Mouse (Mus musculus) cortical plate, adult 2 months (tissue): Measurements from ENCODE around the gene Emg1. TPM values are rescaled to one million over a fixed set of nuclear protein-coding genes. Genes with fewer than 3 reads are reported as not detected.
A peak's percentile ranks its signal among the peaks of the same experiment; 100 is the strongest.

ENCODE experiments used
- H3K27ac ChIP-seq: fragments of 200-500 bp; 2 replicates; pipeline ENCODE4 v1.5.1; 2012; ENCODE audit warnings: low read length, control low read depth, inconsistent platforms; ENCODE audit not compliant: insufficient read depth
- H3K4me1 ChIP-seq: fragments of 200-500 bp; 2 replicates; pipeline ENCODE4 v1.6.1; 2011; ENCODE audit warnings: low read length; ENCODE audit not compliant: control insufficient read depth, insufficient read depth
- H3K4me3 ChIP-seq: fragments of 200-500 bp; 2 replicates; pipeline ENCODE4 v1.5.1; 2011; ENCODE audit warnings: mild to moderate bottlenecking, low read length, control low read depth; ENCODE audit not compliant: insufficient read depth
- CTCF ChIP-seq: fragments of 200-500 bp; IDR thresholded peaks from 2 replicates; pipeline ENCODE4 v1.5.1; 2011; ENCODE audit warnings: mild to moderate bottlenecking, control low read depth, low read length; ENCODE audit not compliant: insufficient read depth; ENCODE audit errors: extremely low read depth
- POLR2A ChIP-seq: fragments of 200-500 bp; IDR thresholded peaks from 2 replicates; pipeline ENCODE4 v1.6.1; 2011; ENCODE audit warnings: mild to moderate bottlenecking, low read length, control low read depth; ENCODE audit not compliant: insufficient read depth; ENCODE audit errors: extremely low read depth
- polyA plus RNA-seq: library from polyadenylated mRNA; depleted of rRNA; stranded (reverse); fragments of >200 nt; gene quantifications from 2 replicates; pipeline ENCODE4 v1.2.3, GENCODE M21; 2012

Emg1 gene
- polyA plus RNA-seq, 1 experiment: 57.3 TPM

- Histone ChIP-seq H3K27ac (no peak overlapping the region), H3K4me1 (peaks cover 4% of the 10 kb centered on the region; the same call in 1 of the 2 replicates), H3K4me3 (no peak overlapping the region)
- TF ChIP-seq CTCF (peak; percentile 52), POLR2A (no peak)
Measured at GRCm38 (mm10) chr6:124716864-124717490, 5.0 kb upstream of the Emg1 start.

GRCm38 (mm10) chr6:124712918-124713317, 940 bp upstream of the Emg1 start:
- peaks cover 4% of the 10 kb centered on the region; the same call in 1 of the 2 replicates for H3K4me1 ChIP-seq
- no peak for TF ChIP-seq CTCF
- no peak for TF ChIP-seq POLR2A
- H3K4me3 ChIP-seq: peak overlapping the region; percentile 68
- H3K27ac ChIP-seq: no peak overlapping the region

- H3K4me3 ChIP-seq: no peak overlapping the region
- peaks cover 4% of the 10 kb centered on the region; the same call in 1 of the 2 replicates for H3K4me1 ChIP-seq
- H3K27ac ChIP-seq: no peak overlapping the region
- TF ChIP-seq POLR2A (no peak), CTCF (no peak)
Measured at GRCm38 (mm10) chr6:124708289-124708889, 3.6 kb downstream of the Emg1 start.

GRCm38 (mm10) chr6:124706061-124706627, 5.8 kb downstream of the Emg1 start:
- H3K27ac ChIP-seq: no peak overlapping the region
- H3K4me1 ChIP-seq: peaks cover 1% of the 10 kb centered on the region; the same call in 1 of the 2 replicates
- TF ChIP-seq POLR2A (no peak), CTCF (no peak)
- H3K4me3 ChIP-seq: no peak overlapping the region

GRCm38 (mm10) chr6:124704417-124704816, 7.6 kb downstream of the Emg1 start:
- Histone ChIP-seq H3K27ac (no peak overlapping the region), H3K4me3 (no peak overlapping the region)
- no peak for TF ChIP-seq POLR2A
- no peak for TF ChIP-seq CTCF

GRCm38 (mm10) chr6:124703789-124704188, 8.2 kb downstream of the Emg1 start:
- TF ChIP-seq CTCF (no peak), POLR2A (no peak)
- H3K4me3 ChIP-seq: no peak overlapping the region
- no peak overlapping the region for H3K27ac ChIP-seq

More at GRCm38 (mm10) chr6:124704417-124704816, 7.6 kb downstream of the Emg1 start:
- peaks cover 4% of the 10 kb centered on the region for H3K4me1 ChIP-seq

GRCm38 (mm10) chr6:124702784-124703103, 9.2 kb downstream of the Emg1 start:
- TF ChIP-seq CTCF (peak; percentile 77), POLR2A (no peak)
- no peak overlapping the region for H3K27ac ChIP-seq
- H3K4me3 ChIP-seq: no peak overlapping the region

More at GRCm38 (mm10) chr6:124703789-124704188, 8.2 kb downstream of the Emg1 start:
- peaks cover 4% of the 10 kb centered on the region for H3K4me1 ChIP-seq

GRCm38 (mm10) chr6:124702102-124702783, 9.7 kb downstream of the Emg1 start:
- Histone ChIP-seq H3K4me3 (no peak overlapping the region), H3K27ac (no peak overlapping the region), H3K4me1 (peaks cover 4% of the 10 kb centered on the region)
- TF ChIP-seq POLR2A (no peak), CTCF (0 out of 2 replicates have a peak, but pooled peaks have one; percentile 4)

More at GRCm38 (mm10) chr6:124702784-124703103, 9.2 kb downstream of the Emg1 start:
- peaks cover 4% of the 10 kb centered on the region for H3K4me1 ChIP-seq

- Histone ChIP-seq H3K27ac (no peak overlapping the region), H3K4me1 (peaks cover 3% of the 10 kb centered on the region), H3K4me3 (no peak overlapping the region)
- no peak for TF ChIP-seq POLR2A
- no peak for TF ChIP-seq CTCF
Measured at GRCm38 (mm10) chr6:124701338-124701737, 10.6 kb downstream of the Emg1 start.
